Mouse (Mus musculus): ENCODE measurements around the gene 4930438A08Rik.

DNA sequence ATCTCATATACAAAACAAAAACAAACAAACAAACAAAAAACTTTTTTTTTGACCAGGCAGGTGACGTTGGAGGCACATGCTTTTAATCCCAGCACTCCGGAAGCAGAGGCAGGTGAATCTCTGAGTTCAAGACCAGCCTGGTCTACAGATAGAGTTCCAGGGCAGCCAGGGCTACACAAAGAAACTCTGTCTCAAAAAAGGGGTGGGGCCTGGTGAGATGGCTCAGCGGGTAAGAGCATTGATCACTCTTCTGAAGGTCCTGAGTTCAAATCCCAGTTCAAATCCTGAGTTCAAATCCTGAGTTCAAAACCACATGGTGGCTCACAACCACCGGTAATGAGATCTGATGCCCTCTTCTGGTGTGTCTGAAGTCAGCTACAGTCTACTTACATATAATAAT, 12.8 kb upstream of the 4930438A08Rik start:
- TF ChIP-seq CTCF (IDR thresholded peaks at IDR 0.05; ENCODE audit: borderline replicate concordance, control insufficient read depth, extremely low read depth, insufficient read depth, low read length, poor library complexity) (no peak), POLR2A (IDR thresholded peaks at IDR 0.05; ENCODE audit: control insufficient read depth, extremely low read depth, insufficient read depth, low read length, poor library complexity) (no peak)
